Mouse (Mus musculus): ENCODE measurements at regions not wholly inside any gene's neighbourhood (a gene's known extent, or its start where the extent isn't known, plus 50 kb on each side); places are given as distances from the start of the nearest gene placed in this dataset.
"Not testable (repeated sequence)": the region's sequence is repeated elsewhere in the genome, so short reads cannot be mapped to it uniquely, and the experiment has no call there.

- DNase-seq (ENCODE audit: low spot score in 2 of 2) = no peak
These were observed 1182.9 kb upstream of the Manea start for GRCm38 (mm10) chr4:27529565-27529964.

GRCm38 (mm10) chr4:27520295-27520694, 1173.6 kb upstream of the Manea start:
- DNase-seq (ENCODE audit: low spot score in 2 of 2) = no peak

GRCm38 (mm10) chr4:27504829-27505804, 1158.4 kb upstream of the Manea start:
- no peak for DNase-seq (ENCODE audit: low spot score in 2 of 2)

- no peak for DNase-seq (ENCODE audit: low spot score in 2 of 2)
These were observed 1151.2 kb upstream of the Manea start for GRCm38 (mm10) chr4:27497926-27498325.

- DNase-seq (ENCODE audit: low spot score in 2 of 2) = no peak
These were observed 1150.6 kb upstream of the Manea start for GRCm38 (mm10) chr4:27497274-27497673.

- no peak for DNase-seq (ENCODE audit: low spot score in 2 of 2)
These were observed 1144.6 kb upstream of the Manea start for GRCm38 (mm10) chr4:27491312-27491711.

GRCm38 (mm10) chr4:27449901-27450300, 1103.2 kb upstream of the Manea start:
- DNase-seq (ENCODE audit: low spot score in 2 of 2) = no peak

- no peak for DNase-seq (ENCODE audit: low spot score in 2 of 2)
These were observed 1099.6 kb upstream of the Manea start for GRCm38 (mm10) chr4:27446310-27446709.

GRCm38 (mm10) chr4:27429210-27429789, 1082.6 kb upstream of the Manea start:
- no peak for DNase-seq (ENCODE audit: low spot score in 2 of 2)

- DNase-seq (ENCODE audit: low spot score in 2 of 2) = peak; percentile 4 to 7
These were observed 1079.2 kb upstream of the Manea start for GRCm38 (mm10) chr4:27425902-27426301.

GRCm38 (mm10) chr4:27423846-27424245, 1077.2 kb upstream of the Manea start:
- DNase-seq (ENCODE audit: low spot score in 2 of 2) = no peak

GRCm38 (mm10) chr4:27418517-27418916, 1071.8 kb upstream of the Manea start:
- no peak for DNase-seq (ENCODE audit: low spot score in 2 of 2)

- DNase-seq (ENCODE audit: low spot score in 2 of 2) = not testable (repeated sequence)
These were observed 1038.2 kb upstream of the Manea start for GRCm38 (mm10) chr4:27384941-27385340.

- no peak for DNase-seq (ENCODE audit: low spot score in 2 of 2)
These were observed 1000.2 kb upstream of the Manea start for GRCm38 (mm10) chr4:27346892-27347291.

GRCm38 (mm10) chr4:27333279-27333678, 986.6 kb upstream of the Manea start:
- DNase-seq (ENCODE audit: low spot score in 2 of 2) = no peak
